Mouse (Mus musculus): ENCODE measurements around the gene Gpc4. TPM values are rescaled to one million over a fixed set of nuclear protein-coding genes. Genes with fewer than 3 reads are reported as not detected.

The Gpc4 gene
- polyA plus RNA-seq, 1 experiment, result 7.4 TPM

DNA sequence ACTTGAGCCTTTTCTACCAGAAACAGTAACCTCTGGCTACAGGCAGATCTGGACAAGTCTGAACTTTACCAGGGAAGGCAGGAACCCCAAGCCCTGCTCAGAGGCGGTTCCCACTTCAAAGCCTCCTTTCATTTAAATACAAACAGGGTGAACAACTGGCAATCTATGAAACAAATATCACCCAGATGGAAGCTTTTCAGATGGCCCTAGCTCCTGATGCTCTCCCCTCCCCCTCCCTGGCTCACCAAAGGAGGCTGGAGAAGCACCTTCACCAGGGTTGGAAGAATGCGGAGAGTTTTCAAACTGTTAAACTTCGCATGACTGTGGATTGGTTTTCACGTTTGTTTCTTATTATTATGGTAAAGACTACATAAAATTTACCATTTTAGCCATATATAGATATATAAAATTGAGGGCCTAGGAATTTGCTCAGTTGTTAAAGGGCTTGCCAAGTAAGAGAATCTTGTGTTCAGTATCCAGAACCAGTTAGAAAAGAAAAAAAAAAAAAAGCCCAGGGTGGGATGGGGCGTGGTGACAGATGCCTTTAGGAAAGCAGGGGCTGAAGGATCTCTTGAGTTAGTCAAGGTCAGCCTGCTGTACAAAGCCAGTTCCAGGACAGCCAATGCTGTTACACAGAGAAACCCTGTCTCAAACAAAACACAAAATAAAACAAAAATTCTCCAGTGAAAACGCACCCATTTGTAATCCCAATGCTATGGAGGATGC is 2.6 kb upstream of the Gpc4 start:
- Histone ChIP-seq H3K4me3 (ENCODE audit: insufficient read depth, low read length) (no peak overlapping the region), H3K4me1 (ENCODE audit: control insufficient read depth, insufficient read depth, low read length) (no peaks in the 10 kb centered on the region), H3K27ac (ENCODE audit: insufficient read depth, low read length) (no peak overlapping the region)
- TF ChIP-seq CTCF (IDR thresholded peaks at IDR 0.05; ENCODE audit: extremely low read depth, insufficient read depth, low read length) (no peak), POLR2A (IDR thresholded peaks at IDR 0.05; ENCODE audit: extremely low read depth, insufficient read depth, low read length) (no peak)

DNA sequence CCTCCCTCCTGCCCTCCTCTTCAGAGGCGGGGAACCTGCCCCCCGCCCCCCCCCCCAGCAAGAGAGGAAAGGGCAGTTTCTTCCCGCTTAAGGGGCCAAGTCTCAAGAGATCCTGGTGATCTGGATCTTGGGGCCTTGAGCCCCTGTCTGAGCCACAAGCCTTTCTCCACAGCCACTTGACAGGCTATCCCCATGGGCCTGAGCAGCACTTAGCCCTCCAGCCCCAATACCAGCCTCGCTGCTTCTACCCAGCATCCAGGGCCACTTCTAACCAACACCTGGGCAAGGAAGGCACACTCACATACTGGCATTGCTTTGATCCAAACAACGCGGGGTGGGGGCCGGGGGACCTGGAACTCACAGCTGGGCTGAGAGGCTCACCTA is 495 bp upstream of the Gpc4 start:
- no peak overlapping the region for H3K27ac ChIP-seq (ENCODE audit: insufficient read depth, low read length)
- H3K4me3 ChIP-seq (ENCODE audit: insufficient read depth, low read length), result peak overlapping the region; percentile 69; the same call in 1 of the 2 replicates
- no peaks in the 10 kb centered on the region for H3K4me1 ChIP-seq (ENCODE audit: control insufficient read depth, insufficient read depth, low read length)
- TF ChIP-seq POLR2A (IDR thresholded peaks at IDR 0.05; ENCODE audit: extremely low read depth, insufficient read depth, low read length) (no peak), CTCF (IDR thresholded peaks at IDR 0.05; ENCODE audit: extremely low read depth, insufficient read depth, low read length) (no peak)

DNA sequence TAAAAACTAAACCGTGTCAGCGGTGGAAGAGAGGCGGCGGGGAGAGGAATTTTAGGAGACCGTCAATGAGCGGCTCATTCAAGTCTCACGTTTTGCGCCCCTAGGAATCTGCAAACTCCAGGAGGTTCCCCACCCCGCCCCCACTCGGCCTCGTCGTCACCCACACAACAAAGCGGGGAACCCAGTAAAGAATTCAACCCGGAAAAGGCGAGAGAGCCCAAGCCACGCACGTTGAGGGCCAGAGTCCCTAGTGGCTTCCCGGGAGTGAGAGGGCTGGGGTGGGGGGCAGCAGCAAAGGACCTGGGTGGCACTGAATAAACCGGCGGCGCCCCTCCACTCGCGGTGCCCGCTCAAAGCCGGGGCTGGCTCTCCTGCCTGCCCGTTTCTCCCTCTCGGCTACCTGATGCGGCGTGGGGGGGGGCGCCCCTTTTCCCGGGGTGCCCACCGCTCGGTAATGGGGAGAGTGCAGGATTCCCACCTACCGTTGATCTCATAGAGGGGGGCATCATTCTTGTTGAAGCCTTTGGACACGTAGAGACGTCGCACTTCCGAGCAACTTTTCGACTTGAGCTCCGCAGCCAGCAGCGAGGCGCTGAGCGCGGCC is 816 bp downstream of the Gpc4 start:
- TF ChIP-seq CTCF (IDR thresholded peaks at IDR 0.05; ENCODE audit: extremely low read depth, insufficient read depth, low read length), result no peak
- TF ChIP-seq POLR2A (IDR thresholded peaks at IDR 0.05; ENCODE audit: extremely low read depth, insufficient read depth, low read length), result no peak
- H3K4me3 ChIP-seq (ENCODE audit: insufficient read depth, low read length), result peak overlapping the region; percentile 69
- no peak overlapping the region for H3K27ac ChIP-seq (ENCODE audit: insufficient read depth, low read length)
- no peaks in the 10 kb centered on the region for H3K4me1 ChIP-seq (ENCODE audit: control insufficient read depth, insufficient read depth, low read length)

DNA sequence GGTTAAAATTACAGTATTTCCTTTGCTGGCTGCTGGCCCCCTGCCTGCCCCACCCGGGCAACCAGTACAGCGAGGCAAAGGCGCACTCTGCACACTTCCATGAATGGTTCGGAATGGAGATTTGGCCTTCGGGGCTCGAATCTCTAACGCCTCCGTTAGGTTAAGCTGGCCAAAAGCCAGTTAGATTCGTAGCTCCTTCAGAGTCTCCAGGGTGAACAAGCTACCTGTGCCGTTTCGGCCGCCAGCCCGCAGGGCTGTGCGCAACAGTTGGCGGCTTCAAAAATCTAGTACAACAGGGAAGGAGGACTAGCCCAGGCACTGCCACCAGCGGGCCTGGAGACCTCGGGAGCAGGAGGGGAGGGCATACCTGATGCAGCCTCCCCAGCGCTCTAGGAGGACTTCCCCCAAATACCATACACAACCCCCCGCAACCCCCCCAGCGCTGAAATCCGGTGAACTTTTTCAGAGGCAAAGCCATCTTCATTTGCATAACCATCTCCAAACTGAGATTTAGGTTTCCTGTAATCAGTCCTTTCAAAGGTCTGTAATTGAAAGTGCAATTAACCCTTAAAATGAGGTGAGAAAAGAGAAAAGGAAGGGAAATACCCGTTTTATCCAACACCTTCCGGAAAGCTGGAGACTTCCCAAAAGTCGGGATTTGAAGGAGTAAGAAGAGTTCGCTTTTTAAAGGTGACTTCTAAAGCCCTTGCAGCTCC is 1.5 kb downstream of the Gpc4 start:
- H3K27ac ChIP-seq (ENCODE audit: insufficient read depth, low read length), result no peak overlapping the region
- no peak for TF ChIP-seq CTCF (IDR thresholded peaks at IDR 0.05; ENCODE audit: extremely low read depth, insufficient read depth, low read length)
- TF ChIP-seq POLR2A (IDR thresholded peaks at IDR 0.05; ENCODE audit: extremely low read depth, insufficient read depth, low read length), result no peak
- no peaks in the 10 kb centered on the region for H3K4me1 ChIP-seq (ENCODE audit: control insufficient read depth, insufficient read depth, low read length)
- peak overlapping the region; percentile 69 for H3K4me3 ChIP-seq (ENCODE audit: insufficient read depth, low read length)

DNA sequence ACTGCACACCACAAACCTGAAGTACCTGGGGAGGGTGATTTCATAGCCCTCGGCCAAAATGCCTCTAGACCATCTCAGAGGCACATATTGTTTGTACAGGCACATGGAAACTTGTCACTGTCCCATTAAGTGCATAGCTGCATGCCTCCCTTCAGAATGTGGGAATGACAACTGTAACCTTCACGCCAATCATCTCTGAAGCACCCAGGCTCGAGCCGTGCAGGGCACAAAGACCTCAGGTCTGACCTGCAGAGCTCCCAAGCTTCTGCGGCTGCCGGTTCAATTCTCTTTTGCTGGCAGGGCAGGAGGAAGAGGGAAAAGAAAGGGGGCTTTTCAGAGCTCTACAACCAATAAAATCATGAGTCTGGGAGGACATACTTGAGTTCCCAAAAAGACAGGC is 2.3 kb downstream of the Gpc4 start:
- Histone ChIP-seq H3K4me3 (ENCODE audit: insufficient read depth, low read length) (no peak overlapping the region), H3K27ac (ENCODE audit: insufficient read depth, low read length) (no peak overlapping the region), H3K4me1 (ENCODE audit: control insufficient read depth, insufficient read depth, low read length) (no peaks in the 10 kb centered on the region)
- no peak for TF ChIP-seq POLR2A (IDR thresholded peaks at IDR 0.05; ENCODE audit: extremely low read depth, insufficient read depth, low read length)
- no peak for TF ChIP-seq CTCF (IDR thresholded peaks at IDR 0.05; ENCODE audit: extremely low read depth, insufficient read depth, low read length)

DNA sequence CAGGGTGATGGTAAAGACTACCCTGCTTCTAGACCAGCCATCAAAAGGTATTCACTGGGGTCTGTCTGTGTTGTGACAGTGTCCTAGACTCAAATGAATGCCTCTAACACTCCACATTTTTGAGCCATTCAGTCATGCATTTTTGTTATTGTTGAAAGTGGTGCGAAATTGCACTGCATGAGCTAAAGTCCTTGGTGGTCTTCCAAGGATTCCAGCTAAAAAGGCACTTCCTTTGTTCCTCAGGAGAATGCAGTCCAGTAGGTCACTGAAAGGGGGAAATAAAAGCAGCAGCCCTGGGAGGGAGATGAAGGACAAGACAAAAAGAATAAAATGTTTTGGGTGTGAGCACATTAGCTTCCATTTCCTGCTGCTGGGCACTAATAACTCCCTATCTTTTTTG is 2.8 kb downstream of the Gpc4 start:
- no peak overlapping the region for H3K4me3 ChIP-seq (ENCODE audit: insufficient read depth, low read length)
- no peaks in the 10 kb centered on the region for H3K4me1 ChIP-seq (ENCODE audit: control insufficient read depth, insufficient read depth, low read length)
- no peak overlapping the region for H3K27ac ChIP-seq (ENCODE audit: insufficient read depth, low read length)
- no peak for TF ChIP-seq POLR2A (IDR thresholded peaks at IDR 0.05; ENCODE audit: extremely low read depth, insufficient read depth, low read length)
- TF ChIP-seq CTCF (IDR thresholded peaks at IDR 0.05; ENCODE audit: extremely low read depth, insufficient read depth, low read length), result no peak

DNA sequence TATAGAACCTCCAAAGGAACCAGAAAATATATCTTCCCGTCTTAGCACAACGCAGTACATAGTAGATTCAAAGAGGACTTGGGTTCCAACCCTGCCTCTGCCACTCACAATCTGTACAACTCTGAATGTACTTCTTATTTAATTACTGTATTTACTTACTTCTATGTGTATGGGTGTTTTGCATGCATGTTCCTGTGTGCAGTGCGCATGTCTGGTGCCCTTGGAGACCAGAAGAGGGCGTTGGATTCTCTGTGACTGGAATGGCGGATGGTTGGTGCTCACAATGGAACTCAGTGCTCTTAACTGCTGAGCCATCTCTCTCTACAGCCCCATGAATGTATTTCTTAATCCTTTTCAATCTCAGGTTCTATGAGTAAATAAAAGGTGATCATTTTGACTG is 5.4 kb downstream of the Gpc4 start:
- H3K27ac ChIP-seq (ENCODE audit: insufficient read depth, low read length), result no peak overlapping the region
- TF ChIP-seq CTCF (IDR thresholded peaks at IDR 0.05; ENCODE audit: extremely low read depth, insufficient read depth, low read length) (no peak), POLR2A (IDR thresholded peaks at IDR 0.05; ENCODE audit: extremely low read depth, insufficient read depth, low read length) (no peak)
- no peak overlapping the region for H3K4me3 ChIP-seq (ENCODE audit: insufficient read depth, low read length)
- H3K4me1 ChIP-seq (ENCODE audit: control insufficient read depth, insufficient read depth, low read length), result no peaks in the 10 kb centered on the region

DNA sequence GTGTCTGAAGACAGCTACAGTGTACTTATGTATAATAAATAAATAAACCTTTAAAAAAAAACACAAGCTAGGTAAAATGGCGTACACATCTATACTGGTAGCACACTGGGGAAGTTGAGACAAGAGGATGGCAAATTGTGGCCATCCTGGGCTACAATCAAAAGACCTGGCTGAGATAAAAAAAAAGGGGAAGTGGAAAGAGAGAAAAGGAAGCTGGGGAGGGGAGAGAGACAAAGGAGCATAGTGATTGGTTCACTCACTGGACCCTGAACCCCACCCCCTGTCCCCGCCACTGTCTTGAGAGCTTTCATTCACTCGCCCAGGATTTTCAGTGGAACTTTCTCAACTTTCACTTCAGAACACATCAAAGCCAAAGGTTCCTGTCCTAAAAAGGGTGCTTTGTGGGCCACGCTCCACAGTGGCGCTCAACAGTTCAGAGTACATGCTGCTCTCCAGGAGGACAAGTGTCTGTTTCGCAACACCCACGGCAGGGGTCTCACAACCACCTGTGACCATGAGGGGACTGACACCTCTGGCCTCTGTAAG is 9.6 kb downstream of the Gpc4 start:
- Histone ChIP-seq H3K4me1 (ENCODE audit: control insufficient read depth, insufficient read depth, low read length) (no peaks in the 10 kb centered on the region), H3K4me3 (ENCODE audit: insufficient read depth, low read length) (no peak overlapping the region), H3K27ac (ENCODE audit: insufficient read depth, low read length) (no peak overlapping the region)
- TF ChIP-seq CTCF (IDR thresholded peaks at IDR 0.05; ENCODE audit: extremely low read depth, insufficient read depth, low read length) (no peak), POLR2A (IDR thresholded peaks at IDR 0.05; ENCODE audit: extremely low read depth, insufficient read depth, low read length) (no peak)

DNA sequence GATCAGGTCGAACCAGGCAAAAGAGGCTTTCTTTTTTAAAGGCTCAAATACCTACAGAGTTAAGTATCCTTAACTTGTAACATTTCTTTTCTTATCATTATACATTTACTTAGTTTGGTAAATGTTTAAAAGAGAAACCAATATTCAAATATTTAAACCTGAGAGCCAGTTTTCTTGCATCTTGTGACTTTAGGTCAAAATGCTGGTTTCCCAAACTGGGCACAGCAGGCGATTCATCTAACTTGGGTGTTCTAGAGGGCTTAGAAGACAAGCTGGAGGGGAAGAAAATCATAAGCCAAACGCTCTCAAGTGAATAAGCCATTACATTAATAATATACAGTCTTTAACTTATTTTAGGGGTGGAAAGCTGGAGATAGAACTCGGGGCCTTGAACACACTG is 10.2 kb downstream of the Gpc4 start:
- no peaks in the 10 kb centered on the region for H3K4me1 ChIP-seq (ENCODE audit: control insufficient read depth, insufficient read depth, low read length)
- no peak overlapping the region for H3K27ac ChIP-seq (ENCODE audit: insufficient read depth, low read length)
- H3K4me3 ChIP-seq (ENCODE audit: insufficient read depth, low read length), result no peak overlapping the region
- TF ChIP-seq POLR2A (IDR thresholded peaks at IDR 0.05; ENCODE audit: extremely low read depth, insufficient read depth, low read length) (no peak), CTCF (IDR thresholded peaks at IDR 0.05; ENCODE audit: extremely low read depth, insufficient read depth, low read length) (no peak)
